In the genomic region with DNA sequence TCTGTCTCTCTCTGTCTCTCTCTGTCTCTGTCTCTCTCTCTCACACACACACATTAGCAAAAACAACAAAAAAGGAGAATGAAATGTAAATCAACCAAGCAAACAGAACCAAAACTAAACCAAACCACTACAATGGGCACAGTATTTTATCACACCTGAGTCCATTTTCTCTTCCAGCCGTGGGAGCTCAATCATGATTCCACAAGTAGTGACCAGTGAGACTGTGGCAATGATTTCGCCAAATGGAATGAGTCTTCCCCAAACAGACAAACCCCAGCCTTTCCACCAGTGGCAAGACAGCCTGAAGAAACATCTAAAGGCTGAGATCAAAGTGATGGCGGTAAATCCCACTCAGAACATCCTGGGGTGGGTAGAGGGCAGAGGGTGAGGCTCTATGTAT, we compare ENCODE assay signal across 18 mouse cellular contexts. TPM values are rescaled to one million over a fixed set of nuclear protein-coding genes. Genes with fewer than 3 reads are reported as not detected.
"Had no signal": no experiment of that assay in that cellular context is flagged by ENCODE, and none has a peak within 500 bp of the region (broad histone marks: within the 10 kb centered on the region; RNA-seq: fewer than 3 reads in every experiment).

No protein-coding gene starts in this region.

- H3K4me1 ChIP-seq: midbrain, embryonic 10.5 days; midbrain, embryonic 12.5 days; neural tube, embryonic 12.5 days; stomach, embryonic 15.5 days had no signal

- H3K4me3 ChIP-seq: midbrain, embryonic 10.5 days; midbrain, embryonic 12.5 days; myocyte; neural tube, embryonic 12.5 days; stomach, embryonic 15.5 days had no signal

- H3K27ac ChIP-seq: midbrain, embryonic 10.5 days; midbrain, embryonic 12.5 days; neural tube, embryonic 12.5 days; stomach, embryonic 15.5 days; stomach, postnatal 0 days had no signal

- H3K36me3 ChIP-seq: midbrain, embryonic 10.5 days; midbrain, embryonic 12.5 days; neural tube, embryonic 12.5 days; stomach, embryonic 15.5 days had no signal

- H3K27me3 ChIP-seq: midbrain, embryonic 12.5 days; neural tube, embryonic 12.5 days; stomach, embryonic 15.5 days had no signal

- DNase-seq: lung, adult 18-20 months; lung, embryonic 14.5 days; lung, postnatal 10 days; lung, postnatal 4 days; midbrain, embryonic 14.5 days; right cerebral cortex, postnatal 14 days; thymus, postnatal 25 days; thymus, postnatal 4 days had no signal

RNA-seq across cellular contexts. Expression of a gene that starts 3.8 kb away (rescaled TPM):
- polyA plus RNA-seq: myocyte had no signal

RNA-seq across cellular contexts. Expression of a gene that starts 16.5 kb away (rescaled TPM):
- total RNA-seq: megakaryocyte-erythroid progenitor cell, adult 5-6 weeks had no signal
- polyA plus RNA-seq: midbrain, embryonic 12.5 days; midbrain, embryonic 14.5 days; midbrain, embryonic 16.5 days; neural tube, embryonic 12.5 days had no signal

RNA-seq across cellular contexts. Expression of a gene that starts 34.4 kb away (rescaled TPM):
- polyA plus RNA-seq: lung, embryonic 14.5 days; lung, embryonic 16.5 days; midbrain, embryonic 10.5 days; midbrain, embryonic 12.5 days; midbrain, embryonic 14.5 days; midbrain, embryonic 16.5 days; myocyte; neural tube, embryonic 12.5 days; neural tube, embryonic 14.5 days; stomach, embryonic 15.5 days had no signal

RNA-seq across cellular contexts. Expression of a gene that starts 51.0 kb away (rescaled TPM):
- polyA plus RNA-seq: myocyte had no signal
